Mouse (Mus musculus): ENCODE data around the gene Actn2.

Gene Actn2

GRCm38 (mm10) chr13:12314173-12314572, 26.4 kb downstream of the Actn2 start:
- no peak for DNase-seq

DNA sequence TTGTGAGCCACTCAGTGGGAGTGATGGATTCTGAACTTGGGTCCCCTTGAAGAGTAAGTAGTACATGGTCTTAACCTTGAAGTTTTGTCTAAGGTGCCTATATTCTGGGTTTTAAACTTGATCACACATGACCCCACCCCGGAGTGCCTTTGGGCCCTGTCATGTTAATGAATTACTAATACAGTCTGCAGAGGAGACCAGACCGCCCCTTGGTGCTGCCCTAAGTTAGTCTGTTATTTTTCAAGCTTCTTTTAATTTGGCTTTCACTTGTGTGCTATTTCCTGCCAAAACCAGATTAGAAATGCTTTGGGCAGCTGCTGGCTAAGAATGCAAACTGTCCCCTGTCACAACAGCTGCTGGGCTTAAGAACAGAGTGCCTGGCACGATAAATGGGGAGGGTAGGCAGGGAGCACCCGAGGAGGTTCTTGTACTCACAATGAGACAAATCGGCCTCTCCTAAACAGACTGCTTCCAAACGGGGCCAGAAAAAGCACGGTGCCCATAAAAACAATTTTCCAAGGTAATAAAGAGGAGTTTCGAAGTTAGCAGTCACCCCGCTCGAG, 28.5 kb downstream of the Actn2 start:
- DNase-seq, result peak; percentile 38

DNA sequence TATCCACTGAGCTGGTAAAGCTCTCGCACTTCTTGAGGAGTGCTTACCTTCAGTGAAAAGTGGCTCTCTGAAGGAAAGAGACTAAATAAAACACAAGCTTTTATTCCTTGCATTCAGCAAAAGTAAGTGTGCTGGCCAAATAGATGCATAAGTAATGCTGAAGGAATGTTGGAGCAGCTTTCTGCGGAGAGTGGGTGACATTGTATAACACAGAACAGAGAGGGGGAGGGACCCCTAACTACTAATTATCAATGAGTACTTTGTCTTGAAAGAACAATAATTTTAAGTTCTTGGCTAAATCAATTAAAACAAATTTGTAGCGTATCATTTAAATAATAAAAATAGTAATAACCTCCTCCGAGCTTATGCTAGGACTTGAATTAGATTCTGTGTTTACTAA, 29.2 kb downstream of the Actn2 start:
- DNase-seq, result no peak

DNA sequence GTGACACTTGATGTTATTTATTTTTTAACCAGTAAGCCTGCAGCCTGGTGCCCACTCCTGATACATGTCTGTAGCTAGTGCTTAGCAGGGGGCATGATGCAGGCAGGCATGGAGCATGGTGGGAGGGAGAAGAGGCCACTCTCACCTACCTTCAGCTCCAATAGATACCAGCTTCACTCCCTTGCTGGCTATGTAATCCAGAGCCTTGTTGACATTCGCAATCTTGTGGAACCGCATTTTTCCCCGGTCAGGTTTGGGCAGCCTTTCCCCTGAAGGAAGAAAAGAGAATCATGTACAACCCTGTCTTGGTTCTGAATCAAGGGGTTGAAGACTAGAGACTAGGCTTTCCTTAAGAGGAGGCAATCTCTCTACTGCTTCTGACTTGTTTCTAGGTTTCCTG, 31.1 kb downstream of the Actn2 start:
- DNase-seq, result no peak

GRCm38 (mm10) chr13:12308878-12309277, 31.7 kb downstream of the Actn2 start:
- DNase-seq, result no peak

- DNase-seq, result no peak
Observed at GRCm38 (mm10) chr13:12308473-12308872, 32.1 kb downstream of the Actn2 start.

DNA sequence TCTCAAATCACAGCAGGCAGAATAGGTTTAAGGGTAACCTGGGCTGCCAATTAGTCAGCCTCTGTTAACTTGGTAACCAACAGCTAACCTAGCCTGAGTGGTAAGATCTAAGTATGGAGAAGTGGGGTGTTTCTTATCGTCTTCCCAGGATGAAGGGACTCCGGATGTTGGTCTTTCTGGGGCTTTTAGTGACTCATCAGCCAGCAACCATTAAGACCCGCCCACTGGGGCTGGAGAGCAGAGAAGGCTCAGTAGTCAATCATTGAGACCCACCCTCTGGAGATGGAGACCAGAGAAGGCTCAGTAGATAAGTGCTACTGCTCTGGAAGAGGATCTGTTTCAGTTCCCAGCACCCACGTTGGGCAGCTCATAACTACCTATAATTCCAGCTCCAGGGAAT, 33.3 kb downstream of the Actn2 start:
- no peak for DNase-seq

DNA sequence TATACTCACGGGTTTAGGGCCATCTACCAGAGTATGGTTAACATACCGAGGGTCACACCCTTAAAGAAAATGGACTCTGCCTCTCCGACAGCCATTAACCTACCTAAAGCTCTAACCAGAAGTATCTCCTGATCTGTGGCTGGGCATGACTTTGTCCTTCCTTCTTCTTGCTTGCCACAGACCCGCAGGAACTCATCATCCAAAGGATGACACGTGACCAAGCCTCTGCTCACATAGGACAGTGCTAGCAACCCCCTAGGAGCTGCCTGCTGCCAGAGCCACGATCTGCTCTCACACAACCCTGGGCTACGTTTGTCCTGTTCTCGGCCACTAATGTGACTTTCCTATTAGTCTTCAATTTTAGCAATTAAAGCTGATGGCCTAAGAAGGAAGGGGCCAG, 35.0 kb downstream of the Actn2 start:
- DNase-seq, result no peak

- DNase-seq, result no peak
Observed at GRCm38 (mm10) chr13:12304991-12305390, 35.6 kb downstream of the Actn2 start.

DNA sequence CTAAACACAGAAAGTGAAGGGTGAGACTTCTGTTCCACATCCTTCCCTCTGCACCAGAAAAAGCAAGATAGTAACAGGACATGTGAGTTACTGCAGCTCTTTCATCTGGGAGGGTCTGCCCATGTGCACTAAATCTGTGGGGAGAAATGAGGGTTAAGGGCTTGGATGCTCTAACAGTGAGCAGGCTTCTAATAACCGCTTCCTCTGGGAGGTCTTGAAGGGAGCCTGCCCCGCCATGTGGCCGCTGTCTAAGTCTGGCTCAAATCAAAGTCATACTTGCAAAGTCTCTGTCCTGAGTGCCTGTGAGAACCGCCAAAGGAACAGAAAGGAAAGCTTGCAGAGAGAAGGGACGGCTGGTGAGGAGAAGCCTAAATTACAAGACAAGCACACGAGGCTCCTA, 42.8 kb downstream of the Actn2 start:
- no peak for DNase-seq

GRCm38 (mm10) chr13:12296701-12297100, 43.9 kb downstream of the Actn2 start:
- DNase-seq, result no peak

GRCm38 (mm10) chr13:12293810-12294209, 46.8 kb downstream of the Actn2 start:
- DNase-seq, result no peak

DNA sequence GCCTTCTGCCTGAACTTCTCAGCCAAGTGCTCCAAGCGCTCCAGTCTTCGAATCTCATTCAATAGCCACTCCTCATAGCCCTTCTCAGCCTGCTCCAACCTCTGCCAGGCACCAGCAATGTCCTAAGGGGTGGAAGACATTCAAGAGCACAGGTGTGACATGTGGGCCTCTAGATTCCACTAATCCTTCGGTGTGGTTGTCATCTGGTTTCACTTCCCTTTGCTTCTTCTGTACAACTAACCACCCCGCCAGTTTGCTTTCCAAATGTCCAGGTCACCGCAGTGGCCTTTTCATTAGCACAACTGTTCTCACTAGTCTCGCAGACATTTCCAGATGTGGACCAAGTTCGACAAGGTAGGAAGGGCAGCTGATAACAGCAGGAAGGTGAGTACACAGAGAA, 49.9 kb downstream of the Actn2 start:
- no peak for DNase-seq

DNA sequence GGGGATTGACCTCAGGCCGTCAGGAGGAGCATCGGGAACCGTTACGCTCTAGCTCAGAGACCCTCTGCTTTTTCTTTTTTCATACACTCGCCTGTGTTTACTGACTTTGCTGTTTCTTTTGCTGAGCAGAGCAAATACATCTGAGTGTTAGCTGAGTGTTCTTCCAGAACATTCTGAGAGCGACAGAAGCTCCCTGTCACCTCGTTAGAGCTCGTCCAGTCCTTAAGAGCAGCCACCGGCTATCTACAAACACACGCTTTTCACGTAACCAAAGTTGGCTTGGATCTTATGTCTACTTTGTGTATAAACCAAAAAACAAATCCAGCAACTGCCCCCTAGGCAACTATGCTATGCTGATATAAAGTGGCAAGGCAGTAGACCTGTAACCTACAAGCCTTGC, 56.0 kb downstream of the Actn2 start:
- no peak for DNase-seq

GRCm38 (mm10) chr13:12283826-12284225, 56.7 kb downstream of the Actn2 start:
- peak; percentile 57 for DNase-seq

GRCm38 (mm10) chr13:12274721-12275120, 65.8 kb downstream of the Actn2 start:
- DNase-seq, result no peak

- DNase-seq, result no peak
Observed at GRCm38 (mm10) chr13:12274220-12274619, 66.3 kb downstream of the Actn2 start.

DNA sequence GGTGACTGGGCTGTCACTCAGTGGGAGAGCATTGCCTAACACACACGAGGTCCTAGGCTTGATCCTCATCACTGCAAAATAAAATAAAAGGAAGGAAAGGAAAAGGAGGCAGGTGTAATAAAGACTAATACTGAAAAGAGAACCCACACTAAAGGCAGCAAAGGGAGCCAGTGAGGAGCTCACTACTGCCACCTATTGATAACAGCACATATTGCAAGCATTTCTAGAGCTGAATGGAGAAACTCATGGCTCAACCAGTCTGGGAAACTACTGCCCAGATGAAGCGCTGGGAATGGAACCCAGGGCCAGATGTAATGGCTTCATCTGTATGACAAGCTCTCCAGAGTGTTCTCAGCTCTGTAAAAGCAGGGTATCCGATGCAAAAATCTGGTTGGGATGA, 67.6 kb downstream of the Actn2 start:
- no peak for DNase-seq

DNA sequence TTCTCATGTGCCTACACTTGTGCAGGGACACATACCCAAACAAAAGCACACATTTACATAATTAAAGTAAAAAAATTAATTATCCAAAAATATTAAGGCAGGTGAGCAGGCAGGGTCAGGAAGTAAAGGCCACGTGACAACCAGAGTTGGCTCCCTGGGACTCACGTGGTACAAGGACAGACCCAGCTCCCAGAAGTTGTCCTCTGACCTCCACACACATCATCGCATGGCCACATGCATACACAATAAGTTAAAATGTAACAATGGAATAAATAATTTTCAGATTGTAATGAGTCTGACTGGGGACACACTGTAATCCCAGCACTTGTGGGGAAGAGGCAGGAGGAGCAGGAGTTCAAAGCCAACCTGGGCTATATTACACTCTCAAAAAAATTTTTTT, 72.6 kb downstream of the Actn2 start:
- DNase-seq, result no peak

DNA sequence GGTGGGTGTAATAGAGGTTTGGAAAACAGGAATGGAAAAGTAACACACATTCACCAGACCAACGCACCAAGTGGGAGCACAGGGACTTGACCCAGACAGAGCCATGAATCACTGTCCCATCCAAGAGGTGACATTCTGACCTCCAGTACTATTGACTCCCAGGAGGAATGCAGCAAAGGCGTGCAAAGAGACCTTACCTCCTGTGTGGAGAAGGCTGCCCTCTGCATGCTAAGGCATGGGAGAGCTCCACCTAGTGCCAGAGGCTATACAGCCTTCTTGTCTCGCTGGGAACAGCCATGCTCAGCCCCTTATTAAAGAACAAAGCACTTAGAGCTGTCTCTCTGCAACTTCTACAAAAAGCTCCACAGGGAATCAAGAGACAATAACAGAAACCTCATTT, 73.5 kb downstream of the Actn2 start:
- DNase-seq, result no peak

DNA sequence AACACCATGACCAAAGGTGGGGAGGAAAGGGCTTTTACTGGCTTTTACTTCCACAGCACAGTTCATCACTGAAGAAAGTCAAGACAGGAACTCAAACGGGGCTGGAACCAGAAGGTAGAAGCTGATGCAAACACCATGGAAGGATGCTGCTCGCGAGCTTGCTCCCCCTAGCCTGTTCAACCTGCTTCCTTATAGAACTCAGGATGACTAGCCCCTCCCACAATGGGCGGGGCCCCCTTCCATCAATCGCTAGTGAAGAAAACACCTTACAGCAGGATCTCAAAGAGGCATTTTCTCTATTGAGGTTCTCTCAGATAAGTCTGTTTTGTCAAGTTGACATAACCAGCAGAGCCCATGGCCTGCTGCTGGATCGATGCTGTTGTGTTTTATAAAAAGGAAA, 76.6 kb downstream of the Actn2 start:
- no peak for DNase-seq

DNA sequence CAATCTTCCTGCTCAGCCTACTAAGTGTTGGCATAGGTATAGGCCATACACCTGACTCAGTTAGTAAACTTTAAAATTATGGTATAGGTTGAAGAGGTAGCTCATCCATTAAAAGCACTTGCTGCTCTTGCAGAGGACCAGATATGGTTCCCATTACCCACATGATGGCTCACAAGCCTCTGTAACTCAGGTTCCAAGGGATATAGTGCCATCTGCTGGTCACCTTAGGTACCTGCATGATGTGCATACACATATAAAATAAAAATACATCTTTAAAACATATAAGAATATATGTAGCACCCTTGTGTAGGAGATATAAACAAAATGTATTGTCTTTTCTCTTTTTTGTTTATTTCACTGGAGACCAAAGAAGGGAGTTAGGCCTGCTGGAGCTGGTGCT, 79.1 kb downstream of the Actn2 start:
- no peak for DNase-seq

DNA sequence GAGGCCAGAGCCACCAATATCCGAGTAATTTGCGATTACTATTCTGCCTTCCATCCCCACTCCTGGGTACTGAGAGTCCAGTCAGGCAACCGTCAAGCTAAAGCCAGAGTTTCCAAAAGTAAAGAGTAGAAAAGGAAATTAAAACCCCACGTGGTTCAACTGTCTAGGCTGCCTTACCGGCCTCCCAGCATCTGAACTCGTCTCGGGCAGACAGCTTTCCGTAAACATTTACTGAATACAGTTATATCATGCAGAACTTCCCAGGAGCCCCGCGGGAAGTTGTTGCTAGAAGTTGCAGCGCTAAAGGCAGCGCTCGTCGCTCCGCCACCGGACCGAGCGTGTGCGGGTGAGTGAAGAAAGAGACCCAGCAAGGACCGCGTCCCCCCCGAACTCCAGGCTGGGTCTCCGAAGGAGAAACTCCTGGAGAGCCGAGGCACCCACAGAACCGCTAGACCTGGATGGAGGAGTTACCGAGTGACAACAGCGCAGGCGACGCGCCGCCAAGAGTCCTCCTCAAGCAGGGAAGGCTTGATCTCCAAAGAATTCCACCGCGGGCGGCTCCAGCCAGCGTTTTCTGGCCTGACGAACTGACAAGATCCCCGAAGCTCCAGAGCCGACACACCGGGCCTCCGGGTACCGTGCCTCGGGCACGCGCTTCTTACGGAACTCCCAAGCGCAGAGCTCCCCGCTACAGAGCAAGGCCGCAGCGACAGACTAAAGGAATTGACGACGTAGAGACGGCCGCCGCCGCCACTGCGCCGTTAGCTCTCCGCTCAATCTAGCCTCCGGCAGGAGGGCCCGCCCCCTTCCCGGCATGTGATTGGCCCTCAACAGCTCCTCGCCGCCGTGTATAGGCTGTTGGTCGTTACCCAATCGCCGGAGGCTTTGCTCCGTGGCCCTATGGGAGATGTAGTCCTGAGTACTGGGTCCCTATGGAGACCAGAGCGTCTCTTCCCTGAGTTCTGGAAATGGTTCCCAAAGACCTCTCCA, 82.9 kb downstream of the Actn2 start, which contains the start of gene Mtr:
Gene Mtr, minus strand, starts transcription at position 723 of the 990 bp plus-strand sequence.
- peak; percentile 95 for DNase-seq

DNA sequence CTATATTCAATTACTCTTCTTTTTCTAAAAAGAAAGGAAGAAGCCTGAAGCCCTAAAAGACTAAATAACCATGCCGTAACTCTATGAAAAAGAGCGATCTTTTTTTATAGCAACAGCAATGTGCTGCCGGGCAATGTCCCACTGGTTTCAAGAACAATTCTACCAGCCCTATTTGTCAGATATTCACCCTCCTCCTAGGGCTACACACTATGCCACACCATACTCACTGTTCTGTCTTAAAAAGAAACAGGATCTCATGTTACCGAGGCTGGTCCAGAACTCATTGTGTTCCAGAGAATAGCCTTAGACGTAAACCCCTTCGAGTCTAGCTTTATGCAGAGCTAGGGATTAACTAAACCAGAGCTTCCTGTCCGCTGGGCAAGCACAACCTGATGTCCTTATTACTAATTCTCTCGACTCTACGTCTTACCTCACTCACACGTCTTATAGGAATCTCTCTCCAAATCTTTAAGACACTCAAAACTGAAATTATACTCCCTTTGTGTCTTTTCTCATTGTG, 83.6 kb downstream of the Actn2 start:
- no peak for DNase-seq

All from kidney, adult 11 months (tissue).